19 mouse cellular contexts compared by ENCODE assay signal in the genomic region with DNA sequence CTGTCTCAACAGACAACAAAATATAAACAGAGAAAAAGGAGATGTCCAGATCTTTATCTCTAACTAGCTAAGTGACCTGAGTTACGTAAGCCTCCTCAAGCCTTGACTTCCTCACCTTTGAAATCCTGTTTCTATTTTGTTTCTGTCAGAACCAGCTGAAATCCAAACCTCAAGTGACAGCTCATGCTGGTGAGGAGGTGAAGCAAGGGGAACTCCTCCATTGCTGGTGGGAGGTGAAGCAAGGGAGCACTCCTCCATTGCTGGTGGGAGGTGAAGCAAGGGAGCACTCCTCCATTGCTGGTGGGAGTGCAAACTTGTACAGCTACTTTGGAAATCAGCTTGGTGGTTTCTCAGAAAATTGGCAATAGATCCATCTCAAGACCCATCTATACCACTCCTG. TPM values are rescaled to one million over a fixed set of nuclear protein-coding genes. Genes with fewer than 3 reads are reported as not detected.
DNase-seq lines count a peak whose midpoint lies in the region; ATAC-seq lines count a peak whose summit lies in the region.
"Had no signal": no experiment of that assay in that cellular context is flagged by ENCODE, and none has a peak within 500 bp of the region (broad histone marks: within the 10 kb centered on the region; RNA-seq: fewer than 3 reads in every experiment).

No protein-coding gene starts in this region.

- DNase-seq in monocyte, adult 2 months (ENCODE audit: low read depth in 1 of 2, low spot score in 2 of 2) = peak; percentile 12 to 22
- no peak for DNase-seq in embryo, embryonic 9.5 days (ENCODE audit: extremely low spot score)
- DNase-seq in thymus, postnatal 36 days = no peak
- DNase-seq in heart, postnatal 4 days = no peak
- DNase-seq: adrenal gland, adult 2 months; adrenal gland, postnatal 14 days; cerebellum, adult 11-12 months; cerebellum, adult 8-10 months; cerebellum, postnatal 10 days; cerebellum, postnatal 36 days; gastrocnemius, postnatal 25 days; heart, adult 2 months; heart, postnatal 14 days had no signal

- ATAC-seq in monocyte, adult 5-6 weeks (replicated peaks; ENCODE audit: insufficient number of reproducible peaks, low FRiP score, low TSS enrichment, poor library complexity, severe bottlenecking) = no peak
- peak; percentile 96 for ATAC-seq in granulocyte monocyte progenitor cell, adult 5-6 weeks (replicated peaks; ENCODE audit: poor library complexity, severe bottlenecking)
- ATAC-seq in megakaryocyte progenitor cell, adult 5-6 weeks (replicated peaks; ENCODE audit: poor library complexity) = peak; percentile 91
- ATAC-seq: CD4-positive, CD25-positive, alpha-beta regulatory T cell, adult 4 months; forebrain, embryonic 15.5 days; hindbrain, embryonic 16.5 days had no signal

RNA-seq across cellular contexts. Expression of a gene that starts 25.3 kb away (rescaled TPM):
- 11.0 to 16.6 TPM (median 12.2 TPM) in 3 replicates for total RNA-seq in monocyte, adult 5-6 weeks (2017)
- 67.8 and 79.6 TPM in 2 replicates for total RNA-seq in granulocyte monocyte progenitor cell, adult 5-6 weeks (2014; fragmentation: Nextera tagmentation)
- total RNA-seq in granulocyte monocyte progenitor cell, adult 5-6 weeks (2017) = 55.7 and 58.3 TPM in 2 replicates
- total RNA-seq in megakaryocyte progenitor cell, adult 5-6 weeks (2015) = 72.5 and 84.2 TPM in 2 replicates
- total RNA-seq in megakaryocyte progenitor cell, adult 5-6 weeks (2017) = 63.4 and 70.0 TPM in 2 replicates
- 100 to 1,000 TPM; 111 to 115 TPM for total RNA-seq in heart, postnatal 4 days (2021)

Comparison
In these comparisons a context has a peak if more than half of its experiments do, and no peak if none do; other contexts are left out.
1. DNase-seq: peak in monocyte, adult 2 months (2 of 2); none in embryo, embryonic 9.5 days (single experiment), thymus, postnatal 36 days (0 of 2) and heart, postnatal 4 days (single experiment).